Mouse (Mus musculus): ENCODE results near the gene Zcchc2.

Zcchc2 gene

DNA sequence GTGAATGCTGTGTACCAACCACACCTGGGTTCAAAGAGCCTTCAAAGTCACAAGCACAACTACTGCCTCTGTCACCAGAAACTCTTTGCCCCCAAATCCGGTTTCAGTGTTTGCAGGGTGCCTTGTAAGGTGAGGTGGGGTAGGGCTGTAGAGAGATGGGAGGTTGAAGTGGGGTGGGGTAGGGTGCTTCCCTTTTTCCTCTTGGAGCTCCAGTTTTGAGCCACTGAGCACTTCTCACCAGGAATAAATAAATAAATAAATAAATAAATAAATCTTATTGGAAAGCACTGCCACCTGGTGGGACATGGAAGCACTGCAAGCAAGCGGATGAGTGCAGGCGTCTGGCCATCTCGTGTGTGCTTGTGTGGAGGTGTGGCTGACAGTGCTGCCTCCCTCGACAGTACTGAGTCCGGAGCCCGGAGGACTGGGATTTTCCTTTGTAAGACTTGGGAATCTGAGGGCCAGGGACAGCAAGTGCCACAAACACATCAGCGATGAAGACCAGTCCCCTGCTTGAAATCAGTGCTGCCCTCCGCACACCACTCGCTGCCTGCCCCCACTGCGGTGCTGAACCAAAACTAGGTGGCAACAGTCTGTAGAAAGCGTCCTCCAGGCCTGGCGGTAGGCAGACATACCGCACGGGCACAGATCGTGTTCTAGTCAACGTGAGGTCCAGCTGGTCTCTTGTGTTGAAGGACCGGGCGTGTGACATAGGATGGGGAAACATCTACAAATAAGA is 46.8 kb downstream of the Zcchc2 start:
- peak; percentile 30 for DNase-seq (ENCODE audit: low read depth, low spot score)

DNA sequence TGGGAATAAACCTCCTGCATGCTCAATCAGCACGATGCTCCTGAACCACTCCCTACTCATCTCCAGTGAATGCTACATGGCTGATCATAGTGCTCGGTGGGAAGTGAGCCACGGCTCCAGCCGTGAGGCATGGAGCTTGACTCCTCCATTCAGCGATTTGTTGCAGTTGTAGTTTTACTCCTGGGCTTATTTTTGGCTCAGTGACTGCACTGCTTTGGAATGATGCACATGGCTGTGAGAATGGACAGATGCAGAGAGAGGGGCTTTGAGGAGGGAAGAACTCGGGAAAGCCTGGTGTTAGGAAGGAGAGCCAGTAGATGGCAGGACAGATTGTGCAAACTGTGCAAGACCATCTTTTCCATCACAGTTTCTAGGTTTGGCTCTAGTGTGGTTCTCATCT is 49.1 kb downstream of the Zcchc2 start:
- DNase-seq (ENCODE audit: low read depth, low spot score), result no peak

DNA sequence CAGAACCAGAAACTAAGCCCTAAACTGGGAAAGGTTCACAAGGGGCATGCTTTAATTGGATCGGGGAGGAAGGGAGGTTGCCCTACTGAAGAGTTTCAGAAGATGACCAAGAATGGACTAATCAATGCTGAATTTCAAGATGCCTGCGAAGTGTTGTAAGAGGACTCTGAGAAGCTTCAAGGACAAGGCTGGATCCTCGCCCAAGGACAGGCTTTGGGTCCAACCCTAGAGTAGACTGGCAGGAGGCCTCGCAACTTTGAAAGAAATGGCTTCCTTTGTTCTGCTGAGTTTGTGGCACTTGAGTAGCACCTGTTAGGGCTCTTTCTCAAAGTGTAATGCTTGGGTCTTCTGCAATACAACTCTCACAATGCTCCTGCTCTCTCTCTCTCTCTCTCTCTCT is 50.1 kb downstream of the Zcchc2 start:
- no peak for DNase-seq (ENCODE audit: low read depth, low spot score)

DNA sequence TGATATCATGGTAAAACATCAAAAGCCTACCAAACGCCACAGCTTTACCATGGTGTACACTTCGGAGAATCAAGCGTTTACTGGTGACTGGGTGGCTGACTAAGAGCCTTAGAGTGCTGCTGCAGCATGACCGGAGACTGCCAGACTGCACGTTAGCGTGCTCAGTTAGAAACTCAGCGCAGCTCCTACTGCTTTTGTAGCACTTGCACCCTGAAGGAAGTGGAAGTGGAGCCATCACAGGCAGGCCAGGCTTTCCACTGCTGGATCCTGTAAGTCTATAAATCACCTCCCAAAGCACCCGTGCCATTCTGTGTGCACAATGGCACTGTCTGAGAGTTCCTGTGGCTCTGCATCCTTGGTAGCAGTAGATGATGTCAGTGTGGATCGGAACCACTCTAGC is 52.0 kb downstream of the Zcchc2 start:
- no peak for DNase-seq (ENCODE audit: low read depth, low spot score)

DNA sequence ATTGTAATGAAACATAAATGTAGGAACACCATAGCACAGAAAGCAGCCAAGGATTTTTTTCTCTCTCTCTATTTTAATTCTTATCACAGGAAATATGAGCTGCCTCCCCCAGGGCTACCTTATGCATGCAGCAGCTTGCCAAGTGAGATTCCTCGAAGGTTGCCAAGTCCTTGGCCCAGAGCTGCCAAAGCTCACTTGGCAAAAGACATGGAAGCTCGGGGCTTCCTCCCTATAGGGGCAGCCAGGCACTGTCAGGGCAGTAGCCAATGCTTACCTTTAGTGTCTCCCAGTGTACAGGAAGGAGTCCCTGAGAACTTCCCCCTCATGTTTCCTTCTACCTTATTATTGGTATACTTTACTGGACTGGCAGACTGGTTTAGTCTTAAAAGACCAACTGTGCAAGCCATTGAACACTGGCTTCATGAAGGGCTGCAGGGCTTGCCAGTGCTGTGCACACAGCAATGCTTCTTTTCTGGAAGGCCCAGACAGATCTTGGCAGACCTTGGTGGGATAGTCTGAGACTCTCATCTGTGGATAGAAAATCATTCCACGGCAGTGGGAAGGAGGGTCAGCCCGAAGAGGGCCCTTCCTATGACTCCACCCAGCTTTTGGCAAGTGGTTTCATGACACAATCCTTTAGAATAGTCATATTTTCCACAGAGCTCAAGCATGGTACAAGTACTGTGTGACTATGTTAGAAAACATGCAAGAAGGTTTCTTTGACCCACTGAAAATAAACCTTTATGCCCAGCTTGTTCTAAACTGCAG is 53.0 kb downstream of the Zcchc2 start:
- DNase-seq (ENCODE audit: low read depth, low spot score), result no peak

DNA sequence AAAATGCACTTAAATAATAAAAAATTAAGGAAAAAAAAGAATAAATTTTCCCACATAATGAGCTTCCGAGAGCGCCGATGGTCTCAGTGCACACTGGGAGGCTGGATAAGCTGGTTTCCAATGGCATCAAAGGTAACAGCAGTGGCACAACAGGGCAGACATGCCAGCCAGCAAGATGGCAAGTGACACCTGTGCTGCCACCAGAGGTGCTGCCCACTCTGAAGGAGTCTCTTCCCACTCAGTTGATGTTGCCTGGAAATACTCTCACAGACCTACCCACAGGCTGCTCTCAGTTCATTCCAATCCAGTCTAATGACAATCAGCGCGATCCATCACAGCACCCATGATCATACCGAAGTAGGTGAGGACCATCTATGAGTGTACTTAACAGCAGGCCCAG is 58.8 kb downstream of the Zcchc2 start:
- no peak for DNase-seq (ENCODE audit: low read depth, low spot score)

DNA sequence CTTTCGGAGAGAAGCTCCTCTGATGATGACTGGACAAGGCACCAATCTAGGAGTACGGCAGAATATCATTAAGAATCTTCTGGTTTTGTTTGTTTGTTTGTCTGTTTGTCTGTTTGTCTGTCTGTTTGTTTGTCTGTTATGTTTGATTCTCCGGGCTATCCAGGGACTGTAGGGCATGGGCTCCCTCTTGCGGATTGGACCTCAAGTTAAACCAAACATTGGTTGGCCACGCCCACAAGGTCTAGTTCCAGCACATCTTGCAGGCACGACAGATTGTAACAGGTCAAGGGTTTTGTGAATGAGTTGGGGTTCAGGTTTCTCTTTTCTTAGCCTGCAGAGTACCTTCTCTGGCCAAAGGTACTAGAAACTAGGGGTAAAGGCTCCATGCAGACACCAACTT is 64.8 kb downstream of the Zcchc2 start:
- DNase-seq (ENCODE audit: low read depth, low spot score), result no peak

DNA sequence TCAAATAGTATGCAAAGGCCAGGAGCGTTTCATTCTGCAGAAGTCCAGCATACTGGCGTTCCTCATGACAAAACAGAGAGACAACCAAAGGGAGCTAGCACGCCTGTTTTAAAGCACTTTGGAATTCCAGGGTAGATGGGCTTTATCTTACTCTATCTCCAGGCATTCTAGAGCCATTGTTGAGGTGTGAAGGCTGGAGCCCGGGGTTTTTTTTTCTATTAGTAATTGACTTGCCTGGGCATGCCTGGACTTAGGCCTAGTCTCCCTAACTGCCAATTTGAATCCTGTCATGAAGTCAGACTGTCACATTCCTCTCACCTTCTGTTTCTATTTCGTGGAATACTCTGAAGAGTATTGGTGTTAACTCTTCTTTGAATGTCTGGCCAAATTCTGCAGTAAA is 68.1 kb downstream of the Zcchc2 start:
- no peak for DNase-seq (ENCODE audit: low read depth, low spot score)

DNA sequence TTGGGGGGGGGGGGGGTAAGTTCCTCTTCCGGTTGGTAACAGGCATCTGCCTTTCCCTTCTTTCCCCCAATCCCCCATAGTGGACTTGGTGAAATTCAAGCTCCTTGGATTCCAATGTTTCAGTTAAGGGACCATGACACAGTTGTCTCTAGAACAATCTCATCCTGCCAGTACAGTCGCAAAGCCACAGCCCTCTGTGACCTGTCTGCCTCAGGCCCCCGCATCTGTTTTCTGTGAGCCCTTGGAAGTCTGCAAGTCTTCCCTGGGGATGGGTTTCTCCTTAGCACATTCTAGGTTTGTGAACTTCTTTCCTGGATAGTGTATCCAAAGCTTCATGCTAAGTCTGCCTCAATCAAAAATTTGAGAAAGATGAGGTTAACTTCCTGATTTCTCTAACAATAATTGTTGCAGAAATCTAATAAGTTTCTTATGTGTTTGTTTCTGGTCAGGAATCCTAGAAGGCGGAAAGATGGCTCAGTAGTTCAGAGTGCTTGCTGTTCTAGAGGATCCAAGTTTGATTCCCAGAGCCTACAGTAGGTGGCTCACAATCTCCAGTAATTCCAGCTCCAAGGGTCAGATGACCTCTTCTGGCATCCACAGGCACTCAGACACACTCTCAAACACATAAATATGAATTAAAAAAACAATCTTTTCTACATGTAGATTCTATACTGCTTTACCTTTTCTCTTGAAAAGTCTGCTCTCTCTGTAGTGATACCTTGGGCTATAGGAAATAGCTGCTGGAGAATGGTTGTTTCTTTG is 69.5 kb downstream of the Zcchc2 start:
- DNase-seq (ENCODE audit: low read depth, low spot score), result no peak

DNA sequence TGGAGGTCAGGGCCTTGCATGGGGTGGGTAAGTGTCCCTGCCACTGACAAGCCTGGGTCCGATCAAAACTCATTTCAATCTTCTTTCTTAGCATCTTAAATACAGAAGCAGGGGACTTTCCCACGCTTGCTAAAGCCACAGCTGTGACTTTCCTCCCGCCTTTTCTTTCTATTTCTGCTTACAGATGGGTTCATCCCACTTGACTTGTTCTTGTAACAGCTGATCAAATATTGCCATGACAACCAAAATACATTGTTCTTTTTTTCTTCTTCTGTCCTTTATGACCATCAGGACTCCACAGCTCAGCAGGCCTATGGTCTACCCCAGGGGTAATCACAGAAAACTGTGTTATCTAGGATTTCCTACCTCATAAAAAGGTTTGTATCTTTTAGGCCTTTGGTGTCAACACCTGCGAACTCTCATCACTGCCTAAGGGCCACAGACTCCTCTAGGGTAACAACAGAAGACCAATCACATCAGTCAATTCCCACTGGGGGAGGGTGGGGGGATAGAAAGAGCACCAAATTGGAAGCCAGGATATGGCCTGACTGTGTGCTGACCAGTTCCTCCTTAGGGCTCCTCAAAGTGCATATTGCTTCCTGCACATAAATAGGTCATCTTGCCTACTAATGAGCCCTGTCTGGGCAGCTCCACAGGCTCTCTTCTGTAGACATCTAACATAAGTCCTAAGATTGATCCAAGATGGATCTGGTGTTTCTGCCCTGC is 71.1 kb downstream of the Zcchc2 start:
- DNase-seq (ENCODE audit: low read depth, low spot score), result no peak

DNA sequence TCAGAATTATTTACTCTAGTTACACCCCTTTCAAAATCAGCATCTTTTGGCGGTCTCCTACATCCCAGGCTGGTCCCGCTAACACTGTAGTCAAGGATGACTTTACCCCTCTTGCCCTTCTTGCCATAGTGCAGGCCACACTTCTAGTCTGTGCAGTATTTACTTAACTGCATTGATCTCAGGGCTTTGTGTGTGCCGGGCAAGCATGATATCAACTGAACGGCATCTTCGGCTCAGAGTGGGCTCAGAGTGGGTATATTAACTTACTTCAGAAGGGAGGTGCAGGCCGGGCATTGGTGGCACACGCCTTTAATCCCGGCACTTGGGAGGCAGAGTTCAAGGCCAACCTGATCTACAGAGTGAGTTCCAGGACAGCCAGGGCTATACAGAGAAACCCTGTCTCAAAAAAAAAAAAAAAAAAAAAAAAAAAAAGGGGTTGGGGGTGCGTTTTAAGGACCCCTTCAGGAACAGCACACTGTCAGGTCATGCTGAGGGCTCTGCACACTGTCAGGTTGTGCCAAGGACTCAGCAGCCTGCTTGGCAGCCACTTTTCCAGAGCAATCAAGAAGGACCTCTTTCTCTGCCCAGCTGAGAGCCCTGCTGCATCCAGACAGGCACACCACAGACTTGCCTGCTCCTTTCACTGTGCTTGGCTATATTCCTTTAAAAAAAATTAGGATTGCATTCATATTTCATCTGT is 72.8 kb downstream of the Zcchc2 start:
- no peak for DNase-seq (ENCODE audit: low read depth, low spot score)

DNA sequence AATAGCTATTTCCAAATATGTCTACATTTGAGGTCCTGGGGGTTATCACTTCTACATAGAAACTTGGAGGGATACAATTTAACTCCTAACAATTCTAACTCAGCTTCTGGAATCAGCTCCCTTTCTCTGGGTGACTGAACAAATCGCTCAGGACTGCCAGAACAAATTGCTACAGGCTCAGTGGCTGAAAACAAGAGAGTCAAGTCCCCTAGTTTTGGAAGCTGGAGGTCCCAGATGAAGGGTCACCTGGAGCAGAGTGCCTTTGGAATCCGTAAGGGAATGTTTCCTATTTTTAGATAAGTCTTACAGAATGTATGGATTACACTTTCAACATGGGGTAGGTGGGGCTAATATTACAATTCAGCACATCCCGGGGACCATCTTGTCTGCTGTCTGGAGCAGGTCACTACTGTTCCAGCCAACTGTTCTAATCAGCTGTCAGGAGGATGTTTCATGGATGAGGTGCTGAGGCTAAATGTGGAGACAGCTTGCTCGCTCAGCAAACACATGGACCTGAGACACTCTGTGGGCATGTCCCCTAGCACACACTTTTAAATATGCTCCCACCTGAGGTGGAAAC is 73.5 kb downstream of the Zcchc2 start:
- DNase-seq (ENCODE audit: low read depth, low spot score), result no peak

DNA sequence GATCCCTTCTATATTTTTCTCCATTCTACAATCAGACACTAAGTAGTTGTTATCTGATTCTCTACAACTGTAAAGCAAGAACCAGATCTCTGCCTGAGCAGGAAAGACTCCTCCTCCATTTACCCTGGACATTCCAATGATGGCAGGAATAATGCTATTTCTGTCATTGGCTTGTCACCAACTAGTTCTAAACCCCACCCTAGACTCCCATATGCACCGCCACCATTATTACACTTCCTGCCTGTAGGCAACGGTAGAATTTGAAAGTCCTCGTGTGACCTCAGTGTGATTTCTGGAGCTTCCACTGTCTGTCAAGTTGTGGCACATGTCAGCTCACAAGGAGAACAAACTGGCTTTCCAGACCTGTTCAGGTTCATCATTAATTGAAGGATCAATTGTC is 74.1 kb downstream of the Zcchc2 start:
- DNase-seq (ENCODE audit: low read depth, low spot score), result no peak

DNA sequence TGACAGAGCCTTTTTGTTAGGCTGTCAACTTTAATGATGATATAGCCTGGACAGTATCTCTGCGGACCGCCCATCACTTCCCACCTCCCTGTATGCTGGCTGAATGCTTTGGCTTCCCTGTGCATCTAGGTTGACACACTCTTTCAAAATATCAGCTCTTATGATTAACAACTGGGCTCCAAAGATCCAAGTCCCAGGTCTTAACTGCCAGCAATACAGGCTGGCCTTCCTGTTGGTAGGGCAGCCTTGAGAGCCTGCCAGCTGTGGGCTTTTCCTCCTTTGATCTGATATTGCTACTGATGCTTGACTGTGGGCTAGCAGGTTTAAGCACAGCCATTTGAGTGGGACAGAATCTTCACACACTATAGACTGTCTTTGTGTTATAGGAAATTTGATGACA is 74.5 kb downstream of the Zcchc2 start:
- DNase-seq (ENCODE audit: low read depth, low spot score), result no peak

DNA sequence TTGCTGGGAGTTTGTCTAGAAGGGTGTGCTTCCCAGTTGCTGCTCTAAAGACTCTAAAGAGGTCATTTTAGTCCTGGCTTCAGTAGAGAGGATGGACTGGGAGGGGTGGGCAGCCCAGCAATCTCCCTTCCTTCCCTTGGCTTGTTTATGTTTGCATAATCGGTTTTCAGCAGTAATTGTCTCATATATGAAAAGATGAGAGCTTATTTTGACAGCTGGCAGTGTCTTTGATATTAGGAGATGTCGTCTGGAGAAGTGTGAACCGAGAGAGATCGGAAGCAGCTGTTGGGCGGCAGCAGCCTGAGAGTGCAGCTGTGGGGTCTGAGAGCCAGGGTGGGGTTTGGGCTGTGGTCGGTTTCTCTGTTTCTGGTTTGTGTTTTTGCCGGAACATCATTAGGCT is 75.5 kb downstream of the Zcchc2 start:
- DNase-seq (ENCODE audit: low read depth, low spot score), result no peak

DNA sequence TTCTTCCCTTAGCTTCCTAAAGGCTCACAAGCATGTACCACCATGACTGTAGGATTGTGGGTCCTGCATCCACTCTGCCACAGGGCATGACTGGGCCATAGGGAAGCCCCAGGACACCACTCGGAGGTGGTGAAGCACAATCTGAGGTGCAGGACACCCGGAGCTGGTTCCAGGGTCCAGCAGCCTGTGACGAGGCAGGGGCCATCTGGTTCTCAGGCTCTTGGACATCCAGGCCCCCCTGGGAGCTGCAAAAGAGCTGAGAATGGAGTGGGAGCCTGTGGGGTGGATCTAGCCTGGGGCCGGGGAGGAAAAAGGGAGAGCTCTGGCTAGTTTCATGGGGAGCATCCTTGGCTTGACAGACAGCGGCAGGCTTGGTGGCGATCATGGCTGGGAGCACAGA is 77.1 kb downstream of the Zcchc2 start:
- DNase-seq (ENCODE audit: low read depth, low spot score), result no peak

DNA sequence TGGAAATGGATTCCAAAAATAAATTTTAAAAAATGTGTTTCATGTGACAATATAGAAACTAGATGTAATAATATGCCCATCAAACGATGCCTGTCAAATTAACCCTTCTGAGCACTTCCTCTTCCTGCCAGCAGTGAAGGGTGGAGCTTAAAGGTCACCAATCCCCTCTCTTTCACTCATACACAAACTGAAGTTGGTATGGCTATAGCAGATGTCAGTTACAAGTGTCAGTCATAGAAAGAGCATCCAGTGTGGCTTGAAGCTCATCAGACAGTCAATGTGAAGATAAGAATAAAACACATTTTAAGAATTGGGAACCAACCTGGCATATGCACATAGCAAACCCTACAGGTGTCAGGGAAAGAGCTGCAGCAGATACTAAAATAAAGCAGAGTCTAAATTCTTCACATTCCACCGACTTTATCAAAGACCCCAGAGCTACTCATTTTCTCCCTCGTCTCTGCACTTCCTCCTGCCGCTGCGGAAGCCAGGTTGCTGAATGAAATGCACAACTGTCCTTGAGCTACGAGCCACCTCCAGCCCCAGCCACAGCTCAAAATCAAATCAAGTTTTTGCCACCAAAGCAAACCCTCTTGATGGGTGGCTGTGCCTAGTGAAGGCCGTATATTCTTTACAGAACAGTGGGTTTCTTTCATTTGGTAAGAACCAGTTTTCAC is 79.8 kb downstream of the Zcchc2 start:
- no peak for DNase-seq (ENCODE audit: low read depth, low spot score)

DNA sequence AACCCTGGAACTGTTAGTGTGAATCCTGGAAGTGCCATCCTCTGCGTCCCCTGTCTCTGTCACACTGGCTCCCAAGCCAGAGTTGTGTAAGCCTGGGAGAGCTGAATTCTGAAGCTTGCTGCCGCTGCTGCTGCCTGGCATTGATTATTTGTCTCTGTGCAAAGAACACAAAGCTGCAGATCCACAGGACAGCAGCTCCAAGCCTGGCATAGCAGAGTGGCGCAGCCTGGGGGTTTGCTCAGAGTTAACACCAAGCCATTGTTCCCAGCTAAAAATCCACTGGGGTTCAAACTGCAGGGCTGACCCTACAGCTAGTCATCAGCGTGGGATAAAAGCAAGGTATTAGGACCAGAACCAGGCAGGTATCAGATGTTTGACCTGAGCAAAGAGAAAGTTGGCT is 80.6 kb downstream of the Zcchc2 start:
- no peak for DNase-seq (ENCODE audit: low read depth, low spot score)

DNA sequence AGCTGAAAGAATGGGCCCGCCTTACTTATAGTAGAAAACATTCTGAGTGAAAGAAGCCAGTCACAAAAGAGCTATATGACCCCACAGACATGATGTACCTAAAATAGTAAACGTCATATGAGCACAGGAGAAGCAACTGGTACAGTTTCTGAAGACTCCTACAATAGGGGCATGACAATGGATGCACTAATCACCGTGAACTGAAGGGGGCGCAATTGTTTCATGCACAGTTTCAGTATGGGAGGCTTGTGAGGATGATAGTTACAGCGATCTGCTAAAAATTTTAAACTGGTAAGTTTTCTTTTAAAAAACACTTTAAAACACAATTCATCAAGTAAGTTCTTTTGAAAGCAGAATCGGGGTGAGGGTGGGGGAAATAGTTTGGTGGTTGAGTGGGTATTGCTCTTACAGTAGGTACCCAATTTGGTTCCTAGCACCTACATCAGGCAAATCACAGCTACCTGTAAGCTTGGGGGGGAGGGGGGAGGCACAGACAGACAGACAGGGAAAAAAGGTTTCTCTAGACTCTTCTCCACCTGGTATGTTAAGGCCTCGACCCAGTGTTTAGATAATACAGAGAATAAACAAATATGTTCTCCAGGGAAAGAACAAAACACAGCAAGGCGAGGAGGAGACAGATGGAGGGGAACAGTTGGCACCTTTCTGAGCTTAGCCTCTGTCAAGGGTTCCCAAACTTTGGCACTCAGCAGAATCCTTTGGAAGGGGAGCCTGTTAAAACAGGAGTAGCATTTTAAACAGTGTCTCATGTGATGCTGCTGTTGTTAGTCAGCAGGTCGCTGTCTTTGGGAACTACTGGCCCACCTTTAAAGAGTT is 81.2 kb downstream of the Zcchc2 start:
- peak; percentile 75 for DNase-seq (ENCODE audit: low read depth, low spot score)

DNA sequence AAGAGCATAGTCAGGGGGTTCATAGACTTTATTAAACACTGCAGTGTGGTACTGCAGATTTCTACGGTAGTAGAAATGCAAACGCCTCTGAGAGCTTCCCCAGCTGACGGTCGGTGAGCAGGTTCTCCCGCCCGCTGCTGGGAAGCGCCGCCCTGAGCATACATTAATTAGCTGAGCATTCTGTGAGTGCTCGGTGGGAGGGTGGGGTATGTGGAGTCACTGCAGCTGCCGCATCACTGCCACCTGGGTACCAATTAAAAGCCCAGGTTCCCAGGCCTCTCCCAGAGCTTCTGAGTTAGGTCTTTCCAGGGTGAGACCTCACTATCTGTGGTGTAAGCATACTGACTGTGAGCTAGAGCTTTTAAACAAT is 81.8 kb downstream of the Zcchc2 start:
- DNase-seq (ENCODE audit: low read depth, low spot score), result no peak

All from embryo, embryonic 11.5 days (tissue).